Mouse (Mus musculus) T-helper 17 cell (primary cell): ENCODE results near the gene Rab12.

ENCODE experiments used
- in situ Hi-C, 2 experiments: fragments of 300-600 bp; cut with MboI, MseI; formaldehyde crosslinking; loops; 1 replicate in 1 of 2; 2 replicates in 1 of 2; pipeline ENCODE4 v1.15.1; 2025; ENCODE audit warnings: high pct_unique_total_duplicates in 2 of 2

Rab12 gene

DNA sequence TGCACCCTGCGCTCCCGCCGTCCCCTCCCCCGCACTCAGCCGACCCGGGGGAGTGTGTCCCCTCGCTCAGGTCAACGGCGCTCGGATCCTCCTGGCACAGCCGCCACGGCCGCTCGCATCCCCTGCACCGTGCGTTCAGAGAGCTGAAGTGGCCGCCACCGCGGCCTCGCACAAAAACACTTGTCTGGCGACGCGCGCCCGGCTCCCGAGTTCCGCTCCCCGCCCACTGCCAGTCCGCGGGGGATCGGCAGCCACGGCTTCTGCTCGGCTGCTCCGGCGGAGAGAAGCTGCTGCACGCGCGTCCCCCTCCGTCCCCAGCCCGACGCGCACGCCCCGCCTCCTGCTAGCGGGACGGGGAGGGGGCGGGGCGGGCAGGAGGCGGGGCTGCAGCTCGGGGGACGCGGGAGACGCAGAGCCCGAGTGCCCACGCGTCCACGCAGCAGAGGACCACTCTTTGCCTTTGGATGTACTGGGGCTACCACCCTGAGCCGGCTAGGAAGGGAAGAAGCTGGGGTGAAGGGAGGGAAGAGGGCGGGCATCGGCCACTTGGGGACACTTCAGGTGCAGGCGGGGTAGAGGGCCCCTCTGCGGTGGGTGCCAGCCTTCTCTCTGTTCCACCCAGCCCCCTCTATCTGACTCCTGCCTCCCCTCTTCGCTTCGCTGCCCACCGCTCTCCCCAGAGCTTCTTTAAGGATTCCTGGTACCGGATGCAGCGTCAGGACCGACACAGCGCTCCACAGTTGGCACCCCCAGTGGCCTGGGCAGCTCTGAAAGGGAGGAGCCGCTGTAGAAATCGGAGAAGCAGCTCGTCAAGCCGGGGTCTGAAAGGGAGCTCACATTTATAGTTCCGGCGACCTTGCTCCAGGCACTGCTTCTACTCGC is 69.8 kb downstream of the Rab12 start, which contains the start of gene Mtcl1:
Mtcl1 (minus strand) TSS at position 291 of the 882 bp plus-strand sequence.
- in situ Hi-C loops = loop anchor here in 1 of 2 experiments (5.0 kb wide), 2 partner anchors 38 to 207 kb away; no protein-coding TSS in a partner anchor

DNA sequence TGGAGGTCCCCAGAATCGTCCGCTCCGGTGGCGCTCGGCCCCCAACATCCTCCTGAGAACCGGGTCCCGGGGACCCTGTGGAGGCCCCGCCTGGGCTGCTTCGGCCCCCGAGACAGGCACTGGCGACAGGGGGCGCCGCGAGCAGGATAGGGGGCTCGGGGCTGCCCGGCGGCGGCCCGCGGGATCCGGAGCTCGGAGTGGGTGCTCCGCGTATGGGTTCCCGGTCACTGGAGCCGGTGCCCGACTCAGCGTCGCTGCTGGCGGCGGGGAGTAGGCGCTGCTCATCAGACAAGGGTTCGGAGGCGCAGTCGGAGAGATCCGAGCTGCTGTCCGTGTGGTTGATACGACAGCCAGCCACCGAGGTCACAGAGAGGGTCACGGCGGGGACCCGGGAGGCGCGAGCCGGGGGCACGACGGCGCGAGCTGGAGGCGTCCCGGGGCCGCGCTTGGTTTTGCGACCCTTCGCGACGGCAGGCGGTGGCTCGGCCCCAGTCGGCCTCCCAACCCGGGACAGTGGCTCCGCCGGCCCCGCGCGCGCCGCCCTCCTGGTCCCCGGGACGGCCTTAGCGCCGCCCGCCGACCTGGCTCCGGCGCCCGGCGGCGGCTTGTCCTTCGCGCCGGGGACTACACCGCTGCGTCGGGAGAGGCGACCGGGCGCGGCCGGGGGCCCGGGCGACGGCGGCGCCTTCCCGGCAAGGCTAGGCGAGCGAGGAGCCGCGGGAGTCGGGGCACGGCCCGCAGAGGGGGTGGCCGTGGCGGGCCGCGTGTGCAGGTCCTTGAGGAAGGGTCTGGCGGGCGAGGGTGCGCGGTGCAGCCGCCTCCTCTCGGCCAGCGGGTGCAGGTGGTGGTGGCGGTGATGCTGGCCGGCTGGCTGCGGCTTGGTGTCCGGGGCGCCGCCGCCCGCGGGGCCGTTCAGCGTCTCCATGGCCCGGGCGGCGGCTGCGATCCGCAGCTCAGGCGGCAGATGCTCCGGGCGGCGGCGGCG is 70.8 kb downstream of the Rab12 start:
- in situ Hi-C loops = loop anchor here in 1 of 2 experiments (5.0 kb wide), 1 partner anchor 206 kb away; no protein-coding TSS in a partner anchor

DNA sequence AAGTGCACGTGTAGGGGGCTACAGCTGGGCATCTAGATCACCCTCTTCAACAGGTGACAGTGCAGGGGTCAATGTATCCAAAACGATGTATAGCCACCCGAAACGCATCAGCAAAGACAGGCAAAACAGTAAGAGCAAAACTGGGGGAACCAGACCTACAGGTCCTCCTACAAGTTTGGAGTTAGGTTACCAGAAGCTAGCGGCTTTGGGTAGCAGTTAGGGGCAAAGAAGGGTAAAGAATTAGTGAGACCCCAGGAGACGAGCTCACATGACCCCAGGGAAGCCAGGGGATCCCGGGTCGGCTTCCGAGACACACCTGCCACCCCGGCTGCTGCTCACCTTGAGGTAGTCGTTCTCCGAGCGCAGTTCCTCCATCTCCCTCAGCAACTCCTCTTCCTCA is 71.6 kb downstream of the Rab12 start:
- in situ Hi-C loops = loop anchor here in 1 of 2 experiments (5.0 kb wide), 1 partner anchor 206 kb away; no protein-coding TSS in a partner anchor

DNA sequence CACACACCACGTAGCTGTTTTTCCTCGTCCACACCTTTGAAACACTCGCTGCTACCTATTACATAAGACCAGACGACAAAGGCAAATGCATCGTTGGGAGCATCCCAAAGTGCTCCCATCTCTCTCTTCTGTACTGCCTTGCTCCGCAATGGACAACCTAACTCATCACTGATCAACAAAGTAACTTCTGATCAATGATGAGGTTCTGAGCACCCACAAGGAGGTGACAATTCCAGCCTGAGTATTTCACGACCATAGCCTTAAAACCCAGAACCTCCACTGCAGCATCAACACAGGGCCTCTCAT is 72.6 kb downstream of the Rab12 start:
- in situ Hi-C loops = loop anchor here in 1 of 2 experiments (5.0 kb wide), 1 partner anchor 205 kb away; no protein-coding TSS in a partner anchor

DNA sequence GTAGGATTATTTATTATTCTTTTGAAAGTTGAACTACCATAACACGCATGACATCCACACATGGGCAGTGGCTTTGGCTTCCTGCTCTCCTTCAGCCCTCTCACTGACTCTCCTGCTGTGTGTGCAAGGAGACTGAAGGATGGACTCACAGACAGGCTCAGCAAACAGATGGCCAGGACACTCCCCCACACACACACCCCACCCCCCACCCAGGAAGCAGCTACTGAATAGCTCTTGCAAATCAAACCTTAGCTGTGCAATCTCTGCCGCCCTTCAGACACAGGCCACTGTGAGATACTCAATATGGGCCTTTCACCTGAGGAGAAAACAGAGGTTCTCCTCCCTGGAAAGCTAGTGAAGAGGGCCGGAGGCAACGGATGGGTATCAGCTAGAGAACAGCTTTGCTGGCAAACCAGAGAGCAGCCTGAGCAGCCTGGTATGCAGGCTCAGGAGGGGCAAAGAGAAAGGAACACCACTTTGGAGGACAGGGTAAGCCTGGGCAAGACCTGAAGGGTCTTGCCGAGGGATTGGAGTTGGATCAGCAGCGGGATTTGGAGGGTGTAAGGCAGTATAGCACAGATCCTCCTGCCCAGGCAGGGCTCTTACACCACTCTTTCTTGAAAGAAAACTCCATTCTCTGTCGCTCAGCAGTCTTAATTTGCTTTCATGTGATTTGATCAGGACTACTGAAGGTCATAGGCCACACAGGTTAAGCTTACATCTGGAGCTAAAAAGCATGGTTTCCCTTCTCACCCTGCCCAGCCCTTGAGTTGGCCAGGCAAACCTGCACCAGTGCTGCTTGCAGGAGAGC is 73.1 kb downstream of the Rab12 start:
- in situ Hi-C loops = loop anchor here in 1 of 2 experiments (5.0 kb wide), 1 partner anchor 204 kb away; no protein-coding TSS in a partner anchor
